Mouse (Mus musculus) adrenal gland, postnatal 10 days (tissue): ENCODE results near the gene Fam83c. TPM values are rescaled to one million over a fixed set of nuclear protein-coding genes. Genes with fewer than 3 reads are reported as not detected.
"Not testable (repeated sequence)": the region's sequence is repeated elsewhere in the genome, so short reads cannot be mapped to it uniquely, and the experiment has no call there.

Experiments
- DNase-seq: peaks from one replicate; pipeline ENCODE4 v3.0.0; 2021; ENCODE audit warnings: mixed read lengths
- long read RNA-seq, 2 experiments: library from polyadenylated mRNA; stranded (forward); transcript quantifications; one replicate each; pipeline ENCODE4 v2.0.0; 2021
- total RNA-seq, 2 experiments: library from RNA; stranded (reverse); gene quantifications; 2 replicates each; pipeline ENCODE4 v1.2.3; 2021

Fam83c gene
- not detected for total RNA-seq
- long read RNA-seq, experiment 1: 0 reads
- long read RNA-seq, experiment 2: 0 reads

- no peak for DNase-seq
These were observed at the start of gene Fam83c for GRCm38 (mm10) chr2:155834732-155835131. Gene Fam83c (minus strand): TSS chr2:155834854.

GRCm38 (mm10) chr2:155882087-155882486 lies 47.4 kb upstream of the Fam83c start:
- no peak for DNase-seq

GRCm38 (mm10) chr2:155878964-155879876 lies 44.6 kb upstream of the Fam83c start:
- DNase-seq: peak; percentile 44

GRCm38 (mm10) chr2:155873636-155874035 lies 39.0 kb upstream of the Fam83c start:
- DNase-seq: no peak

- no peak for DNase-seq
These were observed 38.4 kb upstream of the Fam83c start for GRCm38 (mm10) chr2:155872930-155873507.

- no peak for DNase-seq
These were observed 37.8 kb upstream of the Fam83c start for GRCm38 (mm10) chr2:155872486-155872885.

- no peak for DNase-seq
These were observed 35.1 kb upstream of the Fam83c start for GRCm38 (mm10) chr2:155869772-155870171.

- no peak for DNase-seq
These were observed 33.7 kb upstream of the Fam83c start for GRCm38 (mm10) chr2:155868320-155868719.

- DNase-seq: no peak
These were observed 28.7 kb upstream of the Fam83c start for GRCm38 (mm10) chr2:155863301-155863867.

- DNase-seq: no peak
These were observed 28.1 kb upstream of the Fam83c start for GRCm38 (mm10) chr2:155862573-155863300.

GRCm38 (mm10) chr2:155861581-155861980 lies 26.9 kb upstream of the Fam83c start:
- DNase-seq: peak; percentile 74

- no peak for DNase-seq
These were observed 25.4 kb upstream of the Fam83c start for GRCm38 (mm10) chr2:155860102-155860501.

GRCm38 (mm10) chr2:155852536-155852935 lies 17.9 kb upstream of the Fam83c start:
- no peak for DNase-seq

GRCm38 (mm10) chr2:155850120-155850519 lies 15.5 kb upstream of the Fam83c start:
- DNase-seq: no peak

- no peak for DNase-seq
These were observed 14.8 kb upstream of the Fam83c start for GRCm38 (mm10) chr2:155849464-155849863.

GRCm38 (mm10) chr2:155848291-155848690 lies 13.6 kb upstream of the Fam83c start:
- peak; percentile 88 for DNase-seq

GRCm38 (mm10) chr2:155846930-155847329 lies 12.3 kb upstream of the Fam83c start:
- no peak for DNase-seq

GRCm38 (mm10) chr2:155838961-155839360 lies 4.3 kb upstream of the Fam83c start:
- DNase-seq: no peak

GRCm38 (mm10) chr2:155837961-155838360 lies 3.3 kb upstream of the Fam83c start:
- DNase-seq: no peak

GRCm38 (mm10) chr2:155832087-155832486 lies 2.6 kb downstream of the Fam83c start:
- not testable (repeated sequence) for DNase-seq

GRCm38 (mm10) chr2:155831302-155831701 lies 3.4 kb downstream of the Fam83c start:
- DNase-seq: no peak

- DNase-seq: no peak
These were observed 3.8 kb downstream of the Fam83c start for GRCm38 (mm10) chr2:155830841-155831240.
